ENCODE assay signal across 24 mouse cellular contexts in genomic region chr7:24840331-24840730, GRCm38 (mm10). TPM values are rescaled to one million over a fixed set of nuclear protein-coding genes. Genes with fewer than 3 reads are reported as not detected.
"Had no signal": no experiment of that assay in that cellular context is flagged by ENCODE, and none has a peak within 500 bp of the region (broad histone marks: within the 10 kb centered on the region; RNA-seq: fewer than 3 reads in every experiment).

No protein-coding gene starts in this region.

- H3K4me1 ChIP-seq: midbrain, embryonic 13.5 days; neural tube, embryonic 13.5 days; neural tube, embryonic 15.5 days; stomach, embryonic 15.5 days had no signal

- H3K4me3 ChIP-seq: megakaryocyte, embryonic 14.5 days; midbrain, embryonic 13.5 days; myocyte; neural tube, embryonic 13.5 days; neural tube, embryonic 15.5 days; stomach, embryonic 15.5 days had no signal

- DNase-seq: lung, adult 18-20 months; lung, embryonic 14.5 days; lung, postnatal 10 days; lung, postnatal 4 days; retina, postnatal 1 day; right cerebral cortex, adult 18-20 months; right cerebral cortex, postnatal 14 days; thymus, adult 2 months; thymus, postnatal 25 days; thymus, postnatal 4 days had no signal

- ATAC-seq: midbrain, embryonic 13.5 days; midbrain, embryonic 16.5 days had no signal

- H3K27ac ChIP-seq: midbrain, embryonic 13.5 days; neural tube, embryonic 13.5 days; neural tube, embryonic 15.5 days; stomach, embryonic 15.5 days; stomach, postnatal 0 days had no signal

- H3K36me3 ChIP-seq: midbrain, embryonic 13.5 days; neural tube, embryonic 13.5 days; neural tube, embryonic 15.5 days; stomach, embryonic 15.5 days had no signal

- H3K9me3 ChIP-seq: megakaryocyte, embryonic 14.5 days; midbrain, embryonic 13.5 days; neural tube, embryonic 13.5 days; neural tube, embryonic 15.5 days; stomach, embryonic 15.5 days had no signal

- H3K27me3 ChIP-seq: megakaryocyte, embryonic 14.5 days; midbrain, embryonic 13.5 days; neural tube, embryonic 13.5 days; neural tube, embryonic 15.5 days; stomach, embryonic 15.5 days had no signal

- H3K9ac ChIP-seq: lung, embryonic 14.5 days; midbrain, embryonic 13.5 days; neural tube, embryonic 13.5 days; neural tube, embryonic 15.5 days; stomach, embryonic 15.5 days had no signal

- H3K4me2 ChIP-seq: lung, embryonic 14.5 days; midbrain, embryonic 11.5 days; midbrain, embryonic 13.5 days; neural tube, embryonic 13.5 days; neural tube, embryonic 15.5 days; stomach, embryonic 15.5 days had no signal

RNA-seq across cellular contexts. Expression of gene Lypd4, which starts 29.4 kb away (rescaled TPM):
- polyA plus RNA-seq: liver, embryonic 16.5 days; lung, embryonic 14.5 days; lung, embryonic 16.5 days; midbrain, embryonic 11.5 days; midbrain, embryonic 13.5 days; myocyte; neural tube, embryonic 11.5 days; neural tube, embryonic 13.5 days; neural tube, embryonic 15.5 days; spleen, adult 2 months; stomach, embryonic 15.5 days; stomach, postnatal 0 days; thymus, adult 2 months; urinary bladder, adult 2 months had no signal

RNA-seq across cellular contexts. Expression of gene Dmrtc2, which starts 29.5 kb away (rescaled TPM):
- polyA plus RNA-seq: liver, embryonic 16.5 days; lung, embryonic 14.5 days; lung, embryonic 16.5 days; midbrain, embryonic 11.5 days; midbrain, embryonic 13.5 days; myocyte; neural tube, embryonic 11.5 days; neural tube, embryonic 13.5 days; spleen, adult 2 months; stomach, embryonic 15.5 days; stomach, postnatal 0 days; thymus, adult 2 months; urinary bladder, adult 2 months had no signal
